19 mouse cellular contexts compared by ENCODE assay signal in genomic region chr6:128494646-128495331, GRCm38 (mm10). TPM values are rescaled to one million over a fixed set of nuclear protein-coding genes. Genes with fewer than 3 reads are reported as not detected.
DNase-seq lines count a peak whose midpoint lies in the region; ATAC-seq and TF ChIP-seq lines count a peak whose summit lies in the region.
"Had no signal": no experiment of that assay in that cellular context is flagged by ENCODE, and none has a peak within 500 bp of the region (broad histone marks: within the 10 kb centered on the region; RNA-seq: fewer than 3 reads in every experiment).

No protein-coding gene starts in this region.

- DNase-seq in heart, adult 11 months = peak; percentile 92
- peak; percentile 72 for DNase-seq in liver, adult 2 months (ENCODE audit: extremely low read depth, low read depth, low spot score)
- no peak for DNase-seq in liver
- DNase-seq in lung, adult 18-20 months = peak; percentile 58 to 75
- DNase-seq in thymus, postnatal 4 days = no peak
- DNase-seq in layer of hippocampus, postnatal 25 days (ENCODE audit: extremely low spot score in 1 of 2, low spot score in 1 of 2) = no peak
- DNase-seq: cerebellum, adult 8-10 months; forebrain, postnatal 0 days; thymus, postnatal 14 days had no signal

- no peaks in the 10 kb centered on the region for H3K9me3 ChIP-seq in heart, embryonic 11.5 days (replicated peaks; ENCODE audit: control insufficient read depth, low read length)
- 0 out of 2 replicates have a peak, but pooled peaks cover 2% of the 10 kb centered on the region for H3K9me3 ChIP-seq in forebrain, embryonic 12.5 days
- H3K9me3 ChIP-seq: heart, embryonic 15.5 days; kidney, embryonic 15.5 days; limb, embryonic 13.5 days; midbrain, embryonic 15.5 days had no signal

- H3K27ac ChIP-seq in heart, embryonic 11.5 days (ENCODE audit: low read depth, low read length) = no peak overlapping the region
- peak overlapping the region; percentile 4 for H3K27ac ChIP-seq in liver, adult 2 months (replicated peaks; ENCODE audit: insufficient read depth, low read depth, low read length)
- no peak overlapping the region for H3K27ac ChIP-seq in forebrain, embryonic 12.5 days
- H3K27ac ChIP-seq: heart, embryonic 15.5 days; kidney, embryonic 15.5 days; limb, embryonic 13.5 days; midbrain, embryonic 15.5 days had no signal

- H3K4me2 ChIP-seq in heart, embryonic 11.5 days = no peak overlapping the region
- no peak overlapping the region for H3K4me2 ChIP-seq in forebrain, embryonic 12.5 days
- H3K4me2 ChIP-seq: heart, embryonic 15.5 days; kidney, embryonic 15.5 days; limb, embryonic 13.5 days; midbrain, embryonic 15.5 days had no signal

- no peak for TF ChIP-seq CTCF in liver, adult 2 months (IDR thresholded peaks at IDR 0.05; ENCODE audit: low read depth, low read length)

- H3K4me1 ChIP-seq in heart, embryonic 11.5 days (ENCODE audit: control insufficient read depth, insufficient read depth, low read length) = no peaks in the 10 kb centered on the region
- peaks cover 9% of the 10 kb centered on the region for H3K4me1 ChIP-seq in liver, adult 2 months (ENCODE audit: control insufficient read depth, insufficient read depth, low read length)
- H3K4me1 ChIP-seq in forebrain, embryonic 12.5 days = no peaks in the 10 kb centered on the region
- H3K4me1 ChIP-seq: kidney, embryonic 15.5 days; limb, embryonic 13.5 days; midbrain, embryonic 15.5 days had no signal

- H3K79me2 ChIP-seq in liver, adult 2 months (ENCODE audit: control insufficient read depth, insufficient read depth, low read length) = no peaks in the 10 kb centered on the region

- H3K9ac ChIP-seq in heart, embryonic 11.5 days (ENCODE audit: low read depth, low read length) = no peak overlapping the region
- no peak overlapping the region for H3K9ac ChIP-seq in liver, adult 2 months (ENCODE audit: low read depth, low read length)
- no peak overlapping the region for H3K9ac ChIP-seq in forebrain, embryonic 12.5 days
- H3K9ac ChIP-seq: forebrain, postnatal 0 days; heart, embryonic 15.5 days; kidney, embryonic 15.5 days; limb, embryonic 13.5 days; midbrain, embryonic 15.5 days had no signal

- no peak for ATAC-seq in heart, embryonic 11.5 days (replicated peaks; ENCODE audit: insufficient number of reproducible peaks, low FRiP score, low TSS enrichment)
- ATAC-seq in forebrain, embryonic 12.5 days (ENCODE audit: low FRiP score) = no peak
- ATAC-seq: forebrain, postnatal 0 days; hindbrain, embryonic 16.5 days; midbrain, embryonic 15.5 days had no signal

- 60% methylated on average over 15 of the region's 15 CpGs for WGBS in heart, embryonic 11.5 days (ENCODE audit: insufficient replicate concordance)
- 18% methylated on average over 15 of the region's 15 CpGs for whole genome bisulfite sequencing in liver, adult 2 months
- WGBS in forebrain, embryonic 12.5 days = 83% methylated on average over 15 of the region's 15 CpGs

- no peak for TF ChIP-seq POLR2A in liver, adult 2 months (IDR thresholded peaks at IDR 0.05; ENCODE audit: extremely low read depth, insufficient read depth, low read length)

- H3K27me3 ChIP-seq in heart, embryonic 11.5 days (ENCODE audit: control insufficient read depth, insufficient read depth, low read length) = no peaks in the 10 kb centered on the region
- no peaks in the 10 kb centered on the region for H3K27me3 ChIP-seq in liver, adult 2 months (ENCODE audit: control insufficient read depth, insufficient read depth, low read length)
- H3K27me3 ChIP-seq in forebrain, embryonic 12.5 days = no peaks in the 10 kb centered on the region
- H3K27me3 ChIP-seq: heart, embryonic 15.5 days; kidney, embryonic 15.5 days; limb, embryonic 13.5 days; midbrain, embryonic 15.5 days had no signal

- H3K4me3 ChIP-seq in heart, embryonic 11.5 days (ENCODE audit: low read depth, low read length) = no peak overlapping the region
- H3K4me3 ChIP-seq in liver, adult 2 months (ENCODE audit: insufficient read depth, low read depth, low read length) = no peak overlapping the region
- no peak overlapping the region for H3K4me3 ChIP-seq in forebrain, embryonic 12.5 days (replicated peaks)
- H3K4me3 ChIP-seq: heart, embryonic 15.5 days; kidney, embryonic 15.5 days; limb, embryonic 13.5 days; midbrain, embryonic 15.5 days had no signal

- H3K36me3 ChIP-seq in heart, embryonic 11.5 days (ENCODE audit: control insufficient read depth, insufficient read depth, low read length) = no peaks in the 10 kb centered on the region
- peaks cover 92% of the 10 kb centered on the region for H3K36me3 ChIP-seq in liver, adult 2 months (ENCODE audit: control insufficient read depth, insufficient read depth, low read length)
- H3K36me3 ChIP-seq in forebrain, embryonic 12.5 days (replicated peaks) = no peaks in the 10 kb centered on the region
- H3K36me3 ChIP-seq: heart, embryonic 15.5 days; kidney, embryonic 15.5 days; limb, embryonic 13.5 days; midbrain, embryonic 15.5 days had no signal

RNA-seq across cellular contexts. Expression of gene Pzp, which starts 31.7 kb away (rescaled TPM):
- 0.24 and 1.1 TPM in 2 replicates for polyA plus RNA-seq in heart, embryonic 11.5 days (2014; fragmentation: Nextera tagmentation; extraction: Ambion mirVana)
- 1,917 and 2,554 TPM in 2 replicates for total RNA-seq in liver, adult 2 months (2014; rRNA removed)
- 1,366 and 1,553 TPM in 2 replicates for polyA plus RNA-seq in liver, adult 2 months (2012; rRNA removed)
- polyA plus RNA-seq in forebrain, embryonic 12.5 days (2016; fragmentation: Nextera tagmentation; extraction: Ambion mirVana) = 0.04 TPM in 1 of 2 replicates, not detected in the other
- not detected for total RNA-seq in layer of hippocampus, postnatal 25 days (2021)
- total RNA-seq: forebrain, postnatal 0 days; layer of hippocampus, postnatal 14 days had no signal
- polyA plus RNA-seq: forebrain, postnatal 0 days; limb, embryonic 13.5 days; midbrain, embryonic 15.5 days; neural tube, embryonic 11.5 days; small intestine, adult 2 months had no signal

RNA-seq across cellular contexts. Expression of gene Fkbp4, which starts 56.3 kb away (rescaled TPM):
- 270 and 303 TPM in 2 replicates for polyA plus RNA-seq in heart, embryonic 11.5 days (2014; fragmentation: Nextera tagmentation; extraction: Ambion mirVana)
- total RNA-seq in liver, adult 2 months (2014; rRNA removed) = 129 and 150 TPM in 2 replicates
- 99.8 and 146 TPM in 2 replicates for polyA plus RNA-seq in liver, adult 2 months (2012; rRNA removed)
- polyA plus RNA-seq in forebrain, embryonic 12.5 days (2016; fragmentation: Nextera tagmentation; extraction: Ambion mirVana) = 525 and 564 TPM in 2 replicates
- 100 to 1,000 TPM; 107 to 120 TPM for total RNA-seq in layer of hippocampus, postnatal 25 days (2021)

Comparison
In these comparisons a context has a peak if more than half of its experiments do, and no peak if none do; other contexts are left out.
1. DNase-seq: peak in heart, adult 11 months (single experiment), liver, adult 2 months (single experiment) and lung, adult 18-20 months (2 of 2); none in liver (single experiment), thymus, postnatal 4 days (single experiment) and layer of hippocampus, postnatal 25 days (0 of 2).
2. RNA of gene Pzp, which starts 31.7 kb away (polyA plus RNA-seq): 1,366 to 1,553 TPM in liver, adult 2 months; 0.24 to 1.1 TPM in heart, embryonic 11.5 days and 0.04 TPM in forebrain, embryonic 12.5 days; every median in the first group is over 100 times any median in the second.